Mouse (Mus musculus) lung, adult 2 months (tissue): ENCODE measurements around the gene Ifi47. TPM values are rescaled to one million over a fixed set of nuclear protein-coding genes. Genes with fewer than 3 reads are reported as not detected.

Source experiments
- DNase-seq: peaks from one replicate; pipeline ENCODE4 v3.0.0; 2022
- H3K4me1 ChIP-seq: fragments of 200-500 bp; 2 replicates; pipeline ENCODE4 v1.6.1; 2011; ENCODE audit warnings: low read length; ENCODE audit not compliant: control insufficient read depth, insufficient read depth
- H3K4me3 ChIP-seq: fragments of 200-500 bp; replicated peaks from 2 replicates; pipeline ENCODE3; 2011; ENCODE audit warnings: low read depth, mild to moderate bottlenecking, control low read depth, low read length; ENCODE audit errors: extremely low read depth
- CTCF ChIP-seq: fragments of 200-500 bp; IDR thresholded peaks from 2 replicates; pipeline ENCODE4 v1.5.1; 2011; ENCODE audit warnings: mild to moderate bottlenecking, low read length, control low read depth; ENCODE audit not compliant: insufficient read depth
- POLR2A ChIP-seq: fragments of 200-500 bp; IDR thresholded peaks from 2 replicates; pipeline ENCODE4 v1.6.1; 2011; ENCODE audit warnings: low read depth, mild to moderate bottlenecking, control low read depth, low read length, borderline replicate concordance; ENCODE audit errors: extremely low read depth
- WGBS: fragments of 180-500 bp; shearing (Covaris S2); methylation state at CpG from one replicate; pipeline ENCODE4 v1.1.7; 2018; 5-methylcytosine and 5-hydroxymethylcytosine counted together
- polyA plus RNA-seq: library from polyadenylated mRNA; depleted of rRNA; stranded (reverse); fragments of >200 nt; gene quantifications from 2 replicates; pipeline ENCODE4 v1.2.3, GENCODE M21; 2012

The Ifi47 gene
- polyA plus RNA-seq, 1 experiment: 12.7 TPM

DNA sequence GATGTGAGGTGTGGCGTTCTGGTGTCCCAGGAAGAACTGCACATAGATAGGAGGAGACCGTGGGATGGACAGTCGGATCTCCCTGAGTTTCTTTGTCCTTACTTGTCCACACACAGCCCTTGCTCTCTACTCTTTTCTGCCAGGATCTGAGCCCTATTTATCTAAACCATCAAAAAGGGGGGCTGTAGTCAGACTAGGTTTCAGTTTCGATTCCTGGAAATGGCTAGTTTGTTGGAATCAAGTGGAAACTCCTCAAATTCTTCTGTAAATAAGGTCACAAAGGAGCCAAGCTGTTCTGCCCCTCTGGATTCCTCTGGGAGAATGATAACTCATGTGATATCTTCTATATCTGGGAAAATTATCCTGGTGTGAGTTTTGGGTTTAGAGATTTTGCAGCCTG is 5.0 kb downstream of the Ifi47 start:
- 39% methylated on average over 4 of the region's 4 CpGs for WGBS
- Histone ChIP-seq H3K4me1 (peaks cover 21% of the 10 kb centered on the region), H3K4me3 (no peak overlapping the region)
- no peak for TF ChIP-seq CTCF
- TF ChIP-seq POLR2A: no peak
- no peak for DNase-seq

DNA sequence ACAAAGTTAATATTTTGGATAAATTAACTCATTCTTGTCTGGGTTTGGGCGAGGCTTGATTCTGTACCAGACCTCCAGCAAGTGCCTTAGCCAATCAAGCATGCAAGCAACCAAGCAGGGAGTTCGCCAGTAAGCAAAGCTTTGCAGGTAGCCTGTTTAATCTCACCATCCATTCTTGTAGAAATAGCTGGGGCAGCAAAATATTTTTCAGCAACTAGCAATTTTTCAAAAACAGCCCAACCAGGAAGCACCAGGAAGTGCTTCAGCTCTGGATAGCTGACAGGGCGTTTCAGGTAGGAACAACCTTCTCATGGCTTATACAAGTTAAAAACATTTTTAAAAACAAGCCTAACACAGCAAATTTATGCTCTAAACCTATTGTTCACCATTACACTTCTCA is 5.5 kb downstream of the Ifi47 start:
- WGBS: 72% methylated on average over 3 of the region's 3 CpGs
- H3K4me1 ChIP-seq: peaks cover 20% of the 10 kb centered on the region
- no peak for DNase-seq
- TF ChIP-seq POLR2A: no peak
- TF ChIP-seq CTCF: no peak
- no peak overlapping the region for H3K4me3 ChIP-seq

- H3K4me1 ChIP-seq: peaks cover 24% of the 10 kb centered on the region
- no peak for DNase-seq
- no peak overlapping the region for H3K4me3 ChIP-seq
- 73% methylated on average over 1 of the region's 1 CpGs for WGBS
- no peak for TF ChIP-seq POLR2A
Measured at GRCm38 (mm10) chr11:49083146-49083545, 6.8 kb downstream of the Ifi47 start.

DNA sequence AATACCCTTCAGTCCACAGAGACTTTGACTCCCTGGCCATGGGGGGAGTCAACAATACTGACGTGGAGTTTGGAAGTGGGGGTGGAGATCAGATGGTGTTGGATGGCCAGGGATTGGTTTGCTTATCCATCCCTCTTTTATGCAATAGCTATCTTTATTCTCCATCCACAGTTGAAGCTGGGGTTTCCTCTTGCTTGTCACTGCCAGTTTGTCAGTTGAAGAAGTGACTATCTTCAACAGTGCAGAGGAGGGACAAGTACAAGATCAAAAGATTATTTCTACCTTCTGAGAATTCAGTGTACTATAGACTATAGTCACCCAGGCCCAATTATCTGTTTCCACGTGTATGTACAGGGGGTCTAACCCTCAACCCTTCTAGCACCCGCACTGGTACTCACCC is 7.4 kb downstream of the Ifi47 start:
- TF ChIP-seq CTCF: no peak
- no peak for DNase-seq
- WGBS: 81% methylated on average over 3 of the region's 3 CpGs
- H3K4me1 ChIP-seq: peaks cover 24% of the 10 kb centered on the region
- no peak overlapping the region for H3K4me3 ChIP-seq

DNA sequence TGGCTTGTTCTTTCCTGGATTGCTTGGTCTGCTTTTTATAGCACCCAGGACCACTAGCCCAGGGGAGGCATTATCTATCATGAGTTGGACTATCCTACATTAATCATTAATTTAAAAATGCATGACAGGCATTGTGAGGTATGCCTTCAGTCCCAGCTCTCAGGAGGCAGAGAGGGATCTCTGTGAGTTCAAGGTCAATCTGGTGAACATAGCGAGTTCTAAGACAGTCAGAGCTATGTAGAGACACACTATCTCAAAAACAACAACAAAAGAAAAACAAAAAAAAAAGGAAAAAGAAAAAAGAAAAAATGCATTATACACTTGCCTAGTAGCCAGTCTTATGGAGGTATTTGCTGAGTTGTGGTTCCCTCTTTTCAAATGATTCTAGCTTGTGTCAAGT is 8.0 kb downstream of the Ifi47 start:
- TF ChIP-seq CTCF: no peak
- 79% methylated on average over 1 of the region's 1 CpGs for WGBS
- peaks cover 24% of the 10 kb centered on the region for H3K4me1 ChIP-seq
- no peak overlapping the region for H3K4me3 ChIP-seq
- DNase-seq: no peak

DNA sequence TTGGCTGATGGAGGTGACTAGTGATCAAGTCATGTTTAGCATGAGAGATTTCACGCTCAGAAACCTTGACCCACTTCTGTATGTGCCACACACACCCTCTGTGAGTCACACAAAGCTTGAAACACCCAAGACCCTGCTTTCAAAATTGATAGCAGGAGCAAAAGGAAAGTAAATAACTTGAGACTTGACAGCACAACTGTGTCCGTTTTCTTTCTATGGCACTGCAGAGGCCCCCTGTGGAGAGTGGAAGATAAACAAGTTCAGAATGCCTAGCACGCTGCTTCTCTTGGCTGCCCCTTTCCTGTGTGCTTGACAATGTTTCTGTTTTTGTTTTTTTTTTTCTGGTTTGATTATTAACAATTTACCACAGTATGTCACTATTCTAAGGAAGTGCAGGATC is 8.5 kb downstream of the Ifi47 start:
- Histone ChIP-seq H3K4me1 (peaks cover 24% of the 10 kb centered on the region), H3K4me3 (no peak overlapping the region)
- TF ChIP-seq POLR2A: no peak
- TF ChIP-seq CTCF: peak; percentile 24; the same call in 1 of the 2 replicates
- DNase-seq: no peak
- WGBS: 10% methylated on average over 3 of the region's 3 CpGs

DNA sequence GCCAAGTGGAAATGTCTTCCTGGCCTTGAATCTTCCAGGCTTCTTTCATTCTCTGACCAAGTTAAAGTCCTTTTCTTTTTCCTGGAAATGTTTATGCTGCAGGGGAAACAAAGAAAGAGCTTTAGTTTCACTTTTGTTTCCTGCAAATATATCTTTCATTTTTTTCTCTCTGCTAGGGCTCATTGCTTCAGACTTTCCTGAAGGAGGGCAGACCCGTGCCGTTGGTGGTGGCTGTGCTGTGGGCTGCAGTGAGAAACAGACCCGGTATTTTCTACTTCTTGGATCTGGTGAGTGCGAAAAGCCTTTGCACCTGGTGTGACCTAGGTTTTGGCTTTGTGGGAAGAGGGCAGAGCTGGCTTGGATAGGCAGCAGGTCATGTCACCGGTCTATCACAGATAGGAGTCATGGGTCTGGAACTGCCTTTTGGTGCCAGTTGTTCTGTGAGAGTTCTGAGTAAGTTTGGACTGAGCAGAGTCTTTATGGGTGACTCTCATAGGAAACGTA is 10.5 kb downstream of the Ifi47 start:
- TF ChIP-seq CTCF (no peak), POLR2A (peak; percentile 51; the same call in 1 of the 2 replicates)
- 29% methylated on average over 6 of the region's 6 CpGs for WGBS
- Histone ChIP-seq H3K4me1 (peaks cover 22% of the 10 kb centered on the region), H3K4me3 (peak overlapping the region; percentile 91)
- DNase-seq: no peak

DNA sequence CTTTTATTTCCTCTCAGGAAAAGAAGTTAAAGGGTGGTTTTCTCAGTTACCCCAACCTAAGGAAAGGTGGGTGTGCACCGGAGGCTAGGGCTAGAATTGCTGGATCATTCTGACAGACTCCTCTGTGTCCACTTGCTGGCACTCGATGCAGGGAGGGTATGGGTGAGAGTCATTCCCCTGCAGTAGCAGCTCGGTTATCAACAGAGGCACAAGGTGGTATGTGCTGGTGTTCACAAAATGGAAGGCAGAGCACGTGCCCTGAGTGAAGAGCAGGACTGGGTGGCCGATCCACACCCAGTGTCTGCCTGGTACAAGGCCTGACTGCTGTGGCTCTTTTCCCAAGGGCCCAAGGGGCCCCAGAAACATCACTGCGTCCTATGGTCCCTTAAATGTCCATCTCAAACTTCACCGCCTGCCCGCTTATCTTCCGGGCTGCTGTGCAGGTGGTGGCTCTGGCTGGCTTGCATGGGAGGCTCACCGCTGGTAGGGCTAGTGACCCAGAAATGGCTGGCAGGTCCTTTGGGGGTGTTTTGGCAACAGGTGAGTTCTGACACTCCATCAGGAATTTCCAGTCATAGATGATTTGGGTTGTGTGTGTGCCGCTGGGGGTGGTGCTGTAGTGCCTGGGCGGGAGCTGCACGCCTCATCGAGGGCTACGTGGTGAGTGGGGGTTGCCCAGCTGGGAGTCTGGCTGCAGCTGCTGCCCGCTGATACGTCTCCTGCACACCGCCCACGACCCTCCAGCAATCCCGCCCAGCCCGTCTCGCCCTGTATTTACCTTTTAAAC is 11.6 kb downstream of the Ifi47 start:
- Histone ChIP-seq H3K4me3 (peak overlapping the region; percentile 79), H3K4me1 (peaks cover 20% of the 10 kb centered on the region)
- TF ChIP-seq CTCF (no peak), POLR2A (no peak)
- peak; percentile 45 for DNase-seq
- WGBS: 17% methylated on average over 22 of the region's 22 CpGs

GRCm38 (mm10) chr11:49088990-49089652 is 12.7 kb downstream of the Ifi47 start:
- TF ChIP-seq CTCF (no peak), POLR2A (no peak)
- H3K4me1 ChIP-seq: peaks cover 16% of the 10 kb centered on the region
- peak overlapping the region; percentile 31 for H3K4me3 ChIP-seq
- 67% methylated on average over 5 of the region's 5 CpGs for WGBS
- DNase-seq: no peak

DNA sequence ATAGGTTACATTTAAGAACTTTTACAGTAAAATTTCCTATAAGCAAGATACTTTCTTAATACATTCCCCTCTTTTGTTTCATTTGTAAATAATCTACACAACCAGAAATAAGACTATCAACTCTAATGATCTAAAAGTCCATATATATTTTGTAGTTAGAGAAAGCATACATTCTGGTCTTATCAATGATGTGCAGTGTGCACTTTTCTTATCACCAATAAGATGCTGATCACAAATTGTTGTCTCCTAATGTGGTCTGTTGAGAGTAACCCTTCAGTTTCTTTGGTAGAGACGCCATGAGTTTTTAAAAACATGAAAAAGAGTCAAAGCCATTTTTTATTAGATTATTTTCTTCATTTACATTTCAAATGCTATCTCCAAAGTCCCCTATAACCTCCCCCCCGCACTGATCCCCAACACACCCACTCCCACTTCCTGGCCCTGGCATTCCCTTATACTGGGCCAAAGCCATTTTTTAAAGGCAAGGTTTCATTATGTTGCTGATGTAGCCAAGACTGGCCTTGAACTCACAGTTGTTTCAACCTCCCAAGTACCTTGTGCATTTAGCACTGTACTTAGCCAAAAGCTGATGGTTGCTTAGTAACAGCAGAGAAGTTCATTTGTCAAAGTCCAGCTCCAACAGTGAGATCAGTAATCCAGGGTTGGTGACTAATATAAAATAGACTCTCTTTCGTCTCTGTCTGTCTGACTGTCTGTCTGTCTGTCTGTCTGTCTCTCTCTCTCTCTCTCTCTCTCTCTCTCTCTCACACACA is 13.5 kb downstream of the Ifi47 start:
- Histone ChIP-seq H3K4me1 (peaks cover 13% of the 10 kb centered on the region), H3K4me3 (no peak overlapping the region)
- no peak for TF ChIP-seq CTCF
- no peak for TF ChIP-seq POLR2A
- WGBS: 52% methylated on average over 3 of the region's 3 CpGs
- no peak for DNase-seq
